Mouse (Mus musculus): ENCODE measurements around the gene Glt1d1.

DNA sequence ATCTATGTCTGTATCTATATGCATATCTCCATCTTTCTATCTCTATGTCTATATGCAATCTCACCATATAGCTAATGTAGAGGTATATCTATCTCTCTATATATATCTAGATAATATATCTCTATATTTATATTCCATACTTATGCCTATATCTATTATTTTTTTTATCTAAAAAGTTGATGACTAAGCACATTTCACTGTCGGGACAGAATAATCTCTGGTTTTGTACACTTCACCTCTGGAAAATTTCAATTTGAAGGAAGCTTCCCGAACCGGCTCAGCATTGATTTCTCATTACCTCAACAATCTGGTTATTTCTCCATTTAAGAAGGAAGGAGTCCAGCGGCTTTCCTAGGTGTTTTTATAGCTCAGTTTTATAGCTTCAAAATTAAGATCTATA lies 64.5 kb downstream of the Glt1d1 start:
- TF ChIP-seq POLR2A (IDR thresholded peaks at IDR 0.05; ENCODE audit: borderline replicate concordance, insufficient read depth, low read length), result no peak
- TF ChIP-seq CTCF (IDR thresholded peaks at IDR 0.05; ENCODE audit: borderline replicate concordance, insufficient read depth, low read depth, low read length), result no peak
